Mouse (Mus musculus): ENCODE data around the gene Lyzl4.

- TF ChIP-seq GATA1 (IDR thresholded peaks at IDR 0.05; ENCODE audit: low read length) (no peak), TAL1 (IDR thresholded peaks at IDR 0.05; ENCODE audit: low read length) (no peak)
Observed at GRCm38 (mm10) chr9:121669348-121669791, 27.5 kb upstream of the Lyzl4 start.

Measured in erythroblast, embryonic 14.5 days (primary cell).